Mouse (Mus musculus) cerebellum, postnatal 4 days (tissue): ENCODE measurements around the gene Gm2916.
"Not testable (repeated sequence)": the region's sequence is repeated elsewhere in the genome, so short reads cannot be mapped to it uniquely, and the experiment has no call there.

ENCODE experiments used
- DNase-seq, 2 experiments: peaks; one replicate each; pipeline ENCODE4 v3.0.0; 2022; ENCODE audit warnings: low spot score in 2 of 2, mixed read lengths in 1 of 2

Gm2916 gene

GRCm38 (mm10) chr14:3883872-3884271 is at the start of gene Gm2916:
Gene Gm2916 (plus strand): TSS chr14:3884172.
- not testable (repeated sequence) for DNase-seq

GRCm38 (mm10) chr14:3845945-3846344 is 38.0 kb upstream of the Gm2916 start, which contains the start of gene Gm3033:
Gene Gm3033 (plus strand): TSS chr14:3846245.
- DNase-seq: not testable (repeated sequence)

- DNase-seq: not testable (repeated sequence)
These were observed 47.5 kb downstream of the Gm2916 start, which contains the start of gene Gm3029 for GRCm38 (mm10) chr14:3931456-3931855. Gene Gm3029 (plus strand): TSS chr14:3931756.

- not testable (repeated sequence) for DNase-seq
These were observed 79.3 kb downstream of the Gm2916 start, which contains the start of gene Gm3095 for GRCm38 (mm10) chr14:3963247-3963646. Gene Gm3095 (plus strand): TSS chr14:3963547.
